Mouse (Mus musculus) hindbrain, postnatal 0 days (tissue): ENCODE results near the gene Tsen34. TPM values are rescaled to one million over a fixed set of nuclear protein-coding genes. Genes with fewer than 3 reads are reported as not detected.

ENCODE experiments used
- ATAC-seq: fragments of 200-750 bp; cut with Nextera tagmentation; 2 replicates; pipeline ENCODE4 v1.8.0; 2017; ENCODE audit warnings: mild to moderate bottlenecking, moderate TSS enrichment, moderate library complexity
- DNase-seq: peaks from one replicate; pipeline ENCODE4 v3.0.0-alpha.2; 2015; ENCODE audit warnings: low spot score
- H3K27ac ChIP-seq: fragments of 300-500 bp; sonication (generic); 2 replicates; pipeline ENCODE4 v1.5.1; 2014; ENCODE audit warnings: mild to moderate bottlenecking
- H3K27me3 ChIP-seq: fragments of 300-500 bp; sonication (generic); 2 replicates; pipeline ENCODE4 v1.6.1; 2014; ENCODE audit warnings: low read length, mixed read lengths; ENCODE audit not compliant: insufficient read depth
- H3K36me3 ChIP-seq: fragments of 300-500 bp; sonication (generic); 2 replicates; pipeline ENCODE4 v1.6.1; 2014; ENCODE audit warnings: low read length, mixed read lengths; ENCODE audit not compliant: insufficient read depth
- H3K4me1 ChIP-seq: fragments of 300-500 bp; sonication (generic); 2 replicates; pipeline ENCODE4 v1.6.1; 2014; ENCODE audit warnings: antibody characterized with exemption, low read length, mixed read lengths; ENCODE audit not compliant: insufficient read depth
- H3K4me2 ChIP-seq: fragments of 300-500 bp; sonication (generic); 2 replicates; pipeline ENCODE4 v1.6.1; 2014; ENCODE audit warnings: low read depth, mild to moderate bottlenecking, low read length, moderate library complexity, mixed read lengths
- H3K4me3 ChIP-seq: fragments of 300-500 bp; sonication (generic); 2 replicates; pipeline ENCODE4 v1.5.1; 2014; ENCODE audit warnings: low read length
- H3K9ac ChIP-seq: fragments of 300-500 bp; sonication (generic); replicated peaks from 2 replicates; pipeline ENCODE4 v1.6.1; 2014; ENCODE audit warnings: mild to moderate bottlenecking, low read length, moderate library complexity, mixed read lengths
- H3K9me3 ChIP-seq: fragments of 300-500 bp; sonication (generic); 2 replicates; pipeline ENCODE4 v1.6.1; 2016; ENCODE audit warnings: low read length, mixed read lengths
- CTCF ChIP-seq: IDR thresholded peaks from 2 replicates; pipeline ENCODE4 v1.5.1; 2016; ENCODE audit warnings: antibody characterized with exemption, control low read depth, low read depth
- WGBS: fragments of 180-500 bp; shearing (Covaris S2); extraction: QIAGEN DNeasy Blood & Tissue Kit; methylation state at CpG from one replicate; pipeline ENCODE4 v1.1.7; 2014; 5-methylcytosine and 5-hydroxymethylcytosine counted together
- polyA plus RNA-seq: library from polyadenylated mRNA; unstranded; fragments of >200 nt; fragmentation: Nextera tagmentation; extraction: Ambion mirVana; gene quantifications from 2 replicates; pipeline ENCODE4 v1.2.1, GENCODE M21; 2015
- total RNA-seq: library from RNA; depleted of rRNA; stranded (reverse); fragments of >200 nt; gene quantifications from 2 replicates; pipeline ENCODE4 v1.2.3, GENCODE M21; 2014; rRNA removed

Tsen34 gene
- 408 and 417 TPM in 2 replicates for total RNA-seq
- 254 and 255 TPM in 2 replicates for polyA plus RNA-seq

DNA sequence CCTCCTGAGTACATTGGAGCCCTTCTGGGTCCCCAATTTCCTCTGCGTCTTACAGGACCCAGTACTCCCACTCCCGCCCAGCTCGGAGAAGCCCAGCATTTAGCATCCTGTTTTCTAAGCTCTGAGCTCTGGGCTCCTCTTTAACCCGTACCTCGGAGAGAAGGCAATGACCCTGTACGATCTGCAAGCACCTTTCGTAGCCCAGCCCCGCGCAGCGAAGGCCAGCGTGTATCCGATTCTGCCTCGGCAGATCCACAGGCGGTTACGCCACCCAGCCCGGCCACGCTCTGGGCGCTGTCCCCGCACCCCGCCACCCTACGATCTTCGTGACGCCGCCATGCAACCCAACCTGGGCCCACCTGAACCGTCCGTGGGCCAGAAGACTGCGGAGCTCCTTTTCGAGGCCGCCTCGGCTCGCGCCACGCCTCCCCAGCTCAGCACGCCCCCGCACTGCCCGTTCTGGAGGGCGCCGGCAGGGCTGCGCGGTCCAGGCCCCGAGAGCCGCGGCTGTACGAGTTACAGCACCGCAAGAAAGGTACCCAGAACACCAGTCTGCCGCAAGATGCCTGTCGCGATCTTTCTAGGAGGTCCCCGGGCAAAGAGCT is at the start of gene Tsen34:
TSS of gene Tsen34 (plus strand) at position 482 of the 605 bp plus-strand sequence.
- no peak; the same call in 1 of the 2 replicates for ATAC-seq
- Histone ChIP-seq H3K9ac (peak within 1 kb of the TSS; percentile 93), H3K27me3 (no peaks in the 10 kb centered on the region), H3K4me2 (peak within 1 kb of the TSS; percentile 73), H3K4me1 (peaks cover 8% of the 10 kb centered on the region; the same call in 1 of the 2 replicates), H3K27ac (peak within 1 kb of the TSS; percentile 94), H3K9me3 (no peaks in the 10 kb centered on the region), H3K4me3 (peak within 1 kb of the TSS; percentile 89), H3K36me3 (peaks cover 12% of the 10 kb centered on the region)
- 0% methylated on average over 49 of the region's 49 CpGs for WGBS
- DNase-seq = no peak
- TF ChIP-seq CTCF = no peak; the same call in 1 of the 2 replicates

DNA sequence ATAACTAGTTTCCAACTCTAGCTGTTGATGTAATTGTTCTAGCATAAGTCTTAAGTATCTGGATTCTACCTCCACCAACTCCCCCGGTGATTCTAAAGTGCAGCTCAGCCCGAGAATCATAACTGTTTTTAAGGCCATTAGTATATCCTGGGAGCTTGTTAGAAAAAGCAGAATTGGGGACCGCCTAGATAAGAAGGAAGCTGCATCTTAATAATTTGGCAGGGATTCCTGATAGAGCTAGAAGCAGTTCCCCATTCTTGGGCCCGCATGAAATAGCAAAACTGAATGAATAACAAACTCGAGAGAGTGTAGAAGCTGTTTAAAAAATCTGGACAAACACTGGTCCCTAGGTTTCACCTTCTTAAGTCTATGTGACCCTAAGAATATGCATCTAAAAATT is 49.3 kb upstream of the Tsen34 start:
- Histone ChIP-seq H3K27ac (no peak overlapping the region), H3K4me1 (peaks cover 23% of the 10 kb centered on the region), H3K4me3 (no peak overlapping the region), H3K9me3 (no peaks in the 10 kb centered on the region), H3K36me3 (peaks cover 13% of the 10 kb centered on the region; the same call in 1 of the 2 replicates), H3K9ac (no peak overlapping the region), H3K4me2 (no peak overlapping the region), H3K27me3 (no peaks in the 10 kb centered on the region)
- 74% methylated on average over 5 of the region's 5 CpGs for WGBS
- no peak for TF ChIP-seq CTCF
- ATAC-seq (no peak), DNase-seq (no peak)

DNA sequence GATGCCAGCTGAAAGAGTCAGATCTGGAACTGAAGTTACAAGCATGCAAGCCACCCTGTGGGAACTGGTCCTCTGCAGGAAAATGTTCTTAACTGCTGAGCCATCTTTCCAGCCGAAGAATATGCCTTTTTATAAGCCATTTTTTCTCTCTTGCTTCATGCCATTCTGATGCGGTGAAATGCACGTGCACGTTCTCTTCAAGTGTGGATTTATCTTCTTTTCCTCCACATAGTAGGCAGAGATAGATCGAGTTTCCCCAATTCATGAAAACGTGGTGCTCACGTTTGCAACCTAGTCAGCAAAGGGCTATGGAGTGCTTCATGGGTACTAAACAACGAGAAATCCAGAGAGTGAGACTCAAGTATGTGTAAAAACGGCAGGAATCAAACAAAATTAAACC is 48.8 kb upstream of the Tsen34 start:
- H3K4me2 ChIP-seq = peak overlapping the region; percentile 71
- 0 out of 2 replicates have a peak overlapping the region, but pooled peaks have one; percentile 17 for H3K27ac ChIP-seq
- peak overlapping the region; percentile 25; the same call in 1 of the 2 replicates for H3K9ac ChIP-seq
- peak overlapping the region; percentile 97 for H3K4me3 ChIP-seq
- DNase-seq (no peak), ATAC-seq (no peak)
- 25% methylated on average over 9 of the region's 9 CpGs for WGBS
- H3K9me3 ChIP-seq = no peaks in the 10 kb centered on the region
- TF ChIP-seq CTCF = no peak
- H3K4me1 ChIP-seq = peaks cover 23% of the 10 kb centered on the region
- peaks cover 9% of the 10 kb centered on the region; the same call in 1 of the 2 replicates for H3K36me3 ChIP-seq
- H3K27me3 ChIP-seq = no peaks in the 10 kb centered on the region

DNA sequence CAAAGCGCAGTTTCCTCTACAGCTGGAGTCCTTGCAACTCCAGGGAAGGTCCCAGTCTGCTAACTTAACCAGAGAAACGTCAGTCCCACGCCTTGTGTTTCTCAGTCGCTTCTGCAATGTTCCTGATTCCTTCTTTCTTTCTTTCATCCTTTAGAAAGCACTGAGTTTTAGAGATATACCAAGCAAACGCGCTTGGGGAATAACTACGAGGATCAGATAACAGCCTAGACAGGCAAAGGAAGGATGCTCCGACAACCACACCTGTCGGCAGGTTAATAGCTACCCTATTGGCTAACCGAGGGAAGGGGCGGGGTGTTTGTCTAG is 48.4 kb upstream of the Tsen34 start:
- peak overlapping the region; percentile 25; the same call in 1 of the 2 replicates for H3K9ac ChIP-seq
- no peak for TF ChIP-seq CTCF
- 2% methylated on average over 11 of the region's 11 CpGs for WGBS
- H3K36me3 ChIP-seq = peaks cover 7% of the 10 kb centered on the region; the same call in 1 of the 2 replicates
- H3K27me3 ChIP-seq = no peaks in the 10 kb centered on the region
- no peak for DNase-seq
- H3K4me1 ChIP-seq = peaks cover 23% of the 10 kb centered on the region
- H3K9me3 ChIP-seq = no peaks in the 10 kb centered on the region
- H3K4me3 ChIP-seq = peak overlapping the region; percentile 97
- peak overlapping the region; percentile 71 for H3K4me2 ChIP-seq
- ATAC-seq = no peak
- H3K27ac ChIP-seq = 0 out of 2 replicates have a peak overlapping the region, but pooled peaks have one; percentile 17

DNA sequence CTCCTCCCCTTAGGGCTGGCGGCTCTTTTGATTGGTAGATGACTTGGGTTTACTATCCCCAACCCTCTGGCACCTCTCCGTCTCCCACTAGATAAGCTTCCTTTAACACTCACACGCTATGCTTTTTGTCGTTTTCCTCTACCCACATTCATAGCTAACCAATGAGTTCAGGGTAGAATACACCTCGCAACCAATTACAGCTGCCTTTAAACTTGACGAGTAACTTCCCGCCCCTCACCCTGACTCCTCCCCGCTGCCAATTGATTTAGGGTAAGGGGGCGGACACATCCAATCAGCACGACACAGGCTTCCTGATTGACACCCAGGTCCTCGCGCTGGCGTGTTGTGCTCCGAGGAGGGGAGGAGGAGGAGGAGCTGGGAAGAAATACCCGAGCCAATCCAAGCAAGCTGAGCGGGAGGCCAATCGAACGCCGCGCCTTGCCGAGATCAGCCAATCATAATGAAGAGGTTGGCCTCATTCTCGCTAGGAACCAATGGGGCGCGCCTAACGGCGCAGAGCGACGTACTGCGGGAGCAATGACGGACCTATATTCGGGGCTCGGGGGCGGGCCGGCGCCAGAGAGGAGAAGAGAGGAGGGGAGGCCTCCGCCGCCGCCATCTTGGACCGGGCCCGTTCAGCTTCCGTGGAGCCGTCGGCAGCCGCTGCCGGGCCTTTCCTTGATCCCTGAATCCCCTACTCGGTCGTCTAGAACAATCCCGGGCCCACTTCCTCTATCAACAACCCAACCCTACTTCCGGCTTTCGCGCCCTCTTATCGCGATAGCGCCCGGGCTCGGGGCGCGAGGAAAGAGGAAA is 47.8 kb upstream of the Tsen34 start, which contains the start of gene Cnot3:
TSS of gene Cnot3 (plus strand) at position 597 of the 816 bp plus-strand sequence.
- Histone ChIP-seq H3K4me3 (peak within 1 kb of the TSS; percentile 97), H3K36me3 (peaks cover 7% of the 10 kb centered on the region; the same call in 1 of the 2 replicates), H3K27me3 (no peaks in the 10 kb centered on the region), H3K4me2 (peak within 1 kb of the TSS; percentile 78), H3K9me3 (no peaks in the 10 kb centered on the region), H3K9ac (peak within 1 kb of the TSS; percentile 97), H3K4me1 (peaks cover 23% of the 10 kb centered on the region), H3K27ac (peak within 1 kb of the TSS; percentile 98)
- ATAC-seq (peak; percentile 98), DNase-seq (peak; percentile 99)
- no peak for TF ChIP-seq CTCF
- under 1% methylated on average over 51 of the region's 58 CpGs for WGBS

DNA sequence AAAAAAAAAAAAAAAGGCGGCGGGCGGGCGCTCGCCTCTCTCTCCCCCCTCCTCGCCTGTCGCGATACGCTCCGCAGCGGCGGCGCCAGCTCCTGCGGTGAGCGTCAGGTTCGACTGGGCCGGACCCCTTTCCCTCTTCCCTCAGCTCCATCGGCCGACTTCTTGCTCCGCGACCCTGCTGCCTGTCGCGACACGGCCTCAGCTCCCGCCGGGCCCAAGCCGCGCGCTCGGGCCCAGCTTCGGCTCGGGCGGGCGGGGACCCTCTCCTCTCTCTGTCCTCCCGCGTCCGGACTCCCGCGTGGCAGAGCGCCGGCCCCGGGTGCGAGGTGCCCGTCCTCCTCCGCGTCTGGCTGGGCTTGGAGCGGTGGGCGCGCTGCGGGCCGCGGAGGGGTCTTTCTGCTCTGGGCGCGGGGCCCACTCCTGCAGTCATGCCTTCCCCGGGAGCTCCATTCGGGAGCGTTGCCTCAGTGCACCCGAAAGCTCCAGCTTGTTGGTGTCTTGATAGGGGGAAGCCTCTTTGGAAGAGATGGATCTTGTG is 47.1 kb upstream of the Tsen34 start:
- peak overlapping the region; percentile 78 for H3K4me2 ChIP-seq
- no peaks in the 10 kb centered on the region for H3K27me3 ChIP-seq
- H3K9me3 ChIP-seq = no peaks in the 10 kb centered on the region
- H3K9ac ChIP-seq = peak overlapping the region; percentile 97
- peak overlapping the region; percentile 97 for H3K4me3 ChIP-seq
- H3K27ac ChIP-seq = peak overlapping the region; percentile 98
- peaks cover 6% of the 10 kb centered on the region; the same call in 1 of the 2 replicates for H3K36me3 ChIP-seq
- DNase-seq (no peak), ATAC-seq (no peak)
- peaks cover 23% of the 10 kb centered on the region for H3K4me1 ChIP-seq
- WGBS = under 1% methylated on average over 39 of the region's 58 CpGs
- no peak for TF ChIP-seq CTCF
